Mouse (Mus musculus) lung, adult 2 months (tissue): ENCODE measurements around the gene Adamtsl1.

ENCODE experiments used
- CTCF ChIP-seq: fragments of 200-500 bp; IDR thresholded peaks from 2 replicates; pipeline ENCODE4 v1.5.1; 2011; ENCODE audit warnings: mild to moderate bottlenecking, low read length, control low read depth; ENCODE audit not compliant: insufficient read depth
- POLR2A ChIP-seq: fragments of 200-500 bp; IDR thresholded peaks from 2 replicates; pipeline ENCODE4 v1.6.1; 2011; ENCODE audit warnings: low read depth, mild to moderate bottlenecking, control low read depth, low read length, borderline replicate concordance; ENCODE audit errors: extremely low read depth

DNA sequence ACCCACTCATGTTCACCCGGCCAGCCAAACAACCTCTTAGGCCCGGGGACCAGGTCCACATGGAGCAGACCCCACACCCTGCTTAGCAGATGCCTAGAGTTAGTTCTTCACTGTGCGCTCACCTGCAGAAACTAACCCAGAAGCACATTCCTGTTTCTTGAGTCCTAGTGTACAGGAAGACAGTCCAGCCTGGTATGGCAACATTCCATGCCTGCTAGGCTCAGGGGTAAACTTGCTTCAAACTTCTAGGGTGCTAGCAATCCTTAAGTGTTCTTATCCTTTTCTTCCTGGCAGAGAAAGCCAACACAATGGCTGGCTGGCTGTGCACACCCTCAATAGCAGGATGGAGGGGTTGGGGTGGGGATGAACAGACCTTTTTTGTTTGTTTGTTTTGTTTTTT, 897.0 kb downstream of the Adamtsl1 start:
- TF ChIP-seq POLR2A (no peak), CTCF (no peak)
